Comparison of ENCODE assay signal across 16 mouse cellular contexts in the genomic region with DNA sequence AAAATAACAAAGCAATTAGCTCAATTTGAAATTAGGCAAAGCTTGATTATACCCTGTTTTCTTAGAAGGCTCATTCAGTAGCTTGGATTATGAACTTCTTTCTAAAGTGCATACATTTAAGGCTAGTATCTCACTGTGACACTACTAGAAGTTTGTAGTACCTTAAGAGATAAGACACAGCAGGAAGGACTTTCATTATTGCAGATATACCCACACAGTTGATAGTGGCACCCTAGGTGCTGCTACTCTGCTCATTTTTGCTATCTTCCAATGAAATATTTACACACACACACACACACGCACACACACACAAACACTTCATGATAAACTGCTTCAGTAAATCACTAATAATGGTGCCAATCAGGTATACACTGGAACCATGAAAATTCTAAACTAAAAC.
"Had no signal": no experiment of that assay in that cellular context is flagged by ENCODE, and none has a peak within 500 bp of the region (broad histone marks: within the 10 kb centered on the region; RNA-seq: fewer than 3 reads in every experiment).

No protein-coding gene starts in this region.

- H3K9me3 ChIP-seq: neural tube, embryonic 12.5 days; neural tube, embryonic 13.5 days; neural tube, embryonic 15.5 days; stomach, embryonic 15.5 days had no signal

- H3K27ac ChIP-seq: neural tube, embryonic 12.5 days; neural tube, embryonic 13.5 days; neural tube, embryonic 15.5 days; stomach, embryonic 15.5 days; stomach, postnatal 0 days had no signal

- H3K36me3 ChIP-seq: neural tube, embryonic 12.5 days; neural tube, embryonic 13.5 days; neural tube, embryonic 15.5 days; stomach, embryonic 15.5 days had no signal

- H3K4me1 ChIP-seq: neural tube, embryonic 12.5 days; neural tube, embryonic 13.5 days; neural tube, embryonic 15.5 days; stomach, embryonic 15.5 days had no signal

- H3K4me3 ChIP-seq: neural tube, embryonic 12.5 days; neural tube, embryonic 13.5 days; neural tube, embryonic 15.5 days; stomach, embryonic 15.5 days had no signal

- DNase-seq: retina, postnatal 1 day; right cerebral cortex, postnatal 14 days; right cerebral cortex, postnatal 25 days; right cerebral cortex, postnatal 4 days; spleen, adult 18-20 months; thymus, adult 18-20 months; thymus, adult 2 months; thymus, postnatal 14 days; thymus, postnatal 25 days; thymus, postnatal 36 days; thymus, postnatal 4 days had no signal

- H3K9ac ChIP-seq: neural tube, embryonic 12.5 days; neural tube, embryonic 13.5 days; neural tube, embryonic 15.5 days; stomach, embryonic 15.5 days had no signal

- H3K27me3 ChIP-seq: neural tube, embryonic 12.5 days; neural tube, embryonic 13.5 days; neural tube, embryonic 15.5 days; stomach, embryonic 15.5 days had no signal
